Mouse (Mus musculus) liver, embryonic 18 days (tissue): Measurements from ENCODE around the gene Wdfy1. TPM values are rescaled to one million over a fixed set of nuclear protein-coding genes. Genes with fewer than 3 reads are reported as not detected.

Experiments used
- polyA plus RNA-seq: library from polyadenylated mRNA; depleted of rRNA; stranded (reverse); fragments of >200 nt; gene quantifications from 2 replicates; pipeline ENCODE4 v1.2.3, GENCODE M21; 2012; rRNA removed

Wdfy1 gene
- polyA plus RNA-seq: 7.4 and 7.6 TPM in 2 replicates

DNA sequence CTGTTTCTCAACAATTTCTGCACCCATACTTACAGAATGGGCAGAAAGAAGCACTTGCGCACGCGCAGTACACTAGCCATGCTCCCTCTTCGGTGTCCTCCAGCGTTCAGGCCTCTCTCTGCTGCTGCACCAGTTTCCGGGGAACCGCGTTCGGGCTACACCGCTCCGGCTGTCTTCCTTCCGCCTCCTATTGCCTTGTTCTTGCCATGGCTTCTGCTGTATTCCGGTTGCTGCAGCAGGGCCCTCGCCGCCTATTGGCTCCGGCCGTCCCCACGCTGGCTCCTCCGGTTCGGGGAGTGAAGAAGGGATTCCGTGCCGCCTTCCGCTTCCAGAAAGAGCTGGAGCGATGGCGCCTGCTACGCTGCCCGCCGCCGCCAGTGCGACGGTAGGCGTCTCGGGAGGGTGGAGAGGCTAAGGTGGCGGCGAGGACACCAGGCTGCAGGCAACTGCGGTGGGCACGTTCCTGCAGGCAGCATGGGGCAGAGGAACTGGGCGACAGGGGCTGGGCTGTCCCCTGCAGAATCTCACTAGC is at the start of gene Wdfy1, which contains the start of gene Mrpl44:
Gene Wdfy1, minus strand, starts transcription at position 217 of the 532 bp plus-strand sequence.
Gene Mrpl44, plus strand, starts transcription at position 92 of the 532 bp plus-strand sequence.

GRCm38 (mm10) chr1:79671543-79672337 is 104.2 kb downstream of the Wdfy1 start, which contains the start of gene Ap1s3:
TSS of gene Ap1s3 (minus strand) at chr1:79671972.

Other genes with a start within 250 kb of the Wdfy1 start
- 1.8 and 2.7 TPM in 2 replicates for gene Ap1s3, start 104.2 kb downstream of the Wdfy1 start, polyA plus RNA-seq
- 10.4 and 10.9 TPM in 2 replicates for gene Mrpl44, start 125 bp downstream of the Wdfy1 start, polyA plus RNA-seq
- gene Serpine2, start 85.0 kb upstream of the Wdfy1 start, polyA plus RNA-seq: 3.7 and 3.8 TPM in 2 replicates